Mouse (Mus musculus) MEL (cell line): ENCODE data around the gene Etnk2.

ENCODE experiments used
- CTCF ChIP-seq, 3 experiments: IDR thresholded peaks in 2 of 3; conservative IDR thresholded peaks in 1 of 3; 2 replicates each; pipeline ENCODE4 v1.5.1; 2011 to 2012; ENCODE audit warnings: low read length in 3 of 3, low read depth in 2 of 3, mild to moderate bottlenecking in 2 of 3, improper control_type of control experiment in 1 of 3, inconsistent platforms in 1 of 3, mixed read lengths in 1 of 3, moderate library complexity in 1 of 3; ENCODE audit not compliant: control insufficient read depth in 1 of 3, insufficient read depth in 1 of 3, poor library complexity in 1 of 3, severe bottlenecking in 1 of 3
- E2F4 ChIP-seq: IDR thresholded peaks from 2 replicates; pipeline ENCODE4 v1.6.1; 2011; ENCODE audit warnings: low read depth, low read length, improper control_type of control experiment, borderline replicate concordance
- MEF2A ChIP-seq: IDR thresholded peaks from 2 replicates; pipeline ENCODE4 v1.6.1; 2014; ENCODE audit warnings: low read depth, mild to moderate bottlenecking, inconsistent platforms, low read length, improper control_type of control experiment; ENCODE audit not compliant: poor library complexity, insufficient replicate concordance, severe bottlenecking; ENCODE audit errors: extremely low read depth
- MYB ChIP-seq: IDR thresholded peaks from 2 replicates; pipeline ENCODE4 v1.6.1; 2011; ENCODE audit warnings: mild to moderate bottlenecking, low read depth, low read length, improper control_type of control experiment
- POLR2A ChIP-seq, 2 experiments: IDR thresholded peaks; 2 replicates each; pipeline ENCODE4 v1.6.1; 2011 to 2012; ENCODE audit warnings: low read length in 2 of 2, mild to moderate bottlenecking in 2 of 2, control low read depth in 1 of 2, improper control_type of control experiment in 1 of 2, low read depth in 1 of 2, moderate library complexity in 1 of 2; ENCODE audit not compliant: control insufficient read depth in 1 of 2, insufficient read depth in 1 of 2, poor library complexity in 1 of 2
- TAL1 ChIP-seq: IDR thresholded peaks from 2 replicates; pipeline ENCODE4 v1.6.1; 2012; ENCODE audit warnings: mild to moderate bottlenecking, inconsistent platforms, low read length, moderate library complexity, mixed read lengths
- TCF12 ChIP-seq: IDR thresholded peaks from 2 replicates; pipeline ENCODE4 v1.6.1; 2014; ENCODE audit warnings: low read depth, mild to moderate bottlenecking, inconsistent platforms, low read length, improper control_type of control experiment, moderate library complexity
- ZC3H11A ChIP-seq: IDR thresholded peaks from 2 replicates; pipeline ENCODE4 v1.6.1; 2012; ENCODE audit warnings: low read depth, mild to moderate bottlenecking, inconsistent platforms, low read length, improper control_type of control experiment
- ZMIZ1 ChIP-seq: IDR thresholded peaks from 2 replicates; pipeline ENCODE4 v1.6.1; 2012; ENCODE audit warnings: low read depth, mild to moderate bottlenecking, inconsistent platforms, low read length, improper control_type of control experiment, moderate library complexity

- TF ChIP-seq CTCF (IDR thresholded peaks at IDR 0.05 in 2 of 3, conservative IDR thresholded peaks at IDR 0.05 in 1 of 3; ENCODE audit: control insufficient read depth in 1 of 3, insufficient read depth in 1 of 3, low read depth in 2 of 3, low read length in 3 of 3, poor library complexity in 1 of 3, severe bottlenecking in 1 of 3) (no peak), TAL1 (no peak), MYB (no peak), TCF12 (no peak), E2F4 (no peak), POLR2A (IDR thresholded peaks at IDR 0.05; ENCODE audit: control insufficient read depth in 1 of 2, insufficient read depth in 1 of 2, low read depth in 1 of 2, low read length in 2 of 2, poor library complexity in 1 of 2) (no peak), ZMIZ1 (no peak), ZC3H11A (no peak), MEF2A (no peak)
These were observed 35.0 kb upstream of the Etnk2 start for GRCm38 (mm10) chr1:133328299-133328795.
